Mouse (Mus musculus) mouse trophoblast stem cell (cell line): ENCODE results near the gene Slc2a5.

Experiments
- in situ Hi-C, 2 experiments: fragments of 300-500 bp; cut with MseI, MboI; formaldehyde crosslinking; loops; 2 replicates in 1 of 2; 3 replicates in 1 of 2; pipeline ENCODE4 v1.15.1; 2025

Slc2a5 gene

DNA sequence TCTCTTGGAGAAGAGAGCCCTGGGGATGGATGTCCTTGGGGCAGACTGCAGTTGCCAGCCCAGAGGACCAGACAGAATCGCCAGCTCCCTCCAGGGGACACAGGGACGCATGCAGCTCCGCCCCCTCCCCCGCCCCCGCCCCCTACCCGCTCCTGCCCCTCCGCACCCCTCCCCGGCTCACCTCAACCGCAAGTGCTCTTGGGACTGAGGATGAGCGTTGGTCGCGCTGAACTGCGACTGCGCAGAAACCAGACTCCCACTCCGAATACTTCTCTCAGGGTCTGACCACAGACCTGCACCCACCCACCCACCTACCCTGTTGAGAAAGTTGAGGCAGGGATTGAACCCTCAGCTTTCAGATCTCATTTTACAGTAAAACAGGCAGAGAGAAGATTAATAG lies at the start of gene Slc2a5:
TSS of gene Slc2a5 (plus strand) at position 229 of the 400 bp plus-strand sequence.
- in situ Hi-C loops = no loop called here

DNA sequence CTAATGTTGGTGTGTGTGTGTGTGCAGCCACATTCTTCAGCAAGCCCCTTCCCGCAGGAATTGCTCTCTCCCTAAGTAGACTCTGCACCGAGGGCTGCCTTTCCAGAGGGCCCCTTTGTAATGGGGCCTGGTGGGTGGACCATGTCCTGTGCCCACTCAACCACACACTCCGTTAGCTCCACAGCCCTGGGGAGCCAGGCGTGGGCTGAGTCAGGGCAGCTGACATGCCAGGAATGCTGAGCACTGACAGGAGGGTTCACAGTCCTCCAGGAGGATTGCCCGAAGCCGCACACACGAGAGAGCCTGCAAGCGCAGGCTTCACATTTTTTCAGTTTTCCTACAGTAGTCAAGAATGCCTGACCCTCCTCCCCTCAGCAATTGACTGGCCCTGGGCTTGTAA lies 48.9 kb upstream of the Slc2a5 start:
- in situ Hi-C loops = no loop called here

DNA sequence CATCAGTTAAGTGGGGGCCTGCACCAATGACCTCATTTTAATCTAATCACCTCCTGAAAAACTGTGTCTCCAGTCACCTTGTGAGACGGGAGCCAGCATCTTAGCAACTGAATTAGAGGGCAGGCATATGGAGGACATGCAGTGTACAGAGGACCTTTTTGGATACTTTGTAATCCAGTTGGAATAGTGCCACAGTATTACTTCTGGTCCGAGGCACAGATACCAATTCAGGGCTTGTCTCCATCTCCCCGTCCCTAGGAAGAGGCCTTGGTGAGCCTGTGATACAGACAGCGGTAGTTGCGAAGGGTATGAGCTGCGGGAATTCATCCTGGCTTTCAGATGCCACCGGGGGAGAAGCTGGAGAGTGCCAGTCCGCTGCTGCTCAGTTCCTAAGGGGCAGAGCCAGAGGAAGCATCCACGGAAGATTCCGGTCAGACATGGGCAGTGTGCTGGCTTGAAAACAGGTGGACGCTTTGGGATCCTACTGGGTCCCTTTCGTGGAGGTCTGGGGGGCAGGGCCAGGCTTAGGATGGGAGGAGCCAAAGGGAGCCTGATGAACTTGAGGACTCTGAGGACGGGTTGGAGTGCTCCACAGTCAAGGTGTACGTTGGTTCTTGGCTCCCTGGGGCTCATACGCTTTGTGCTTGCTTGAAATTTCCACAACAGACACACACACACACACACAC lies 46.5 kb upstream of the Slc2a5 start:
- in situ Hi-C loops = no loop called here

DNA sequence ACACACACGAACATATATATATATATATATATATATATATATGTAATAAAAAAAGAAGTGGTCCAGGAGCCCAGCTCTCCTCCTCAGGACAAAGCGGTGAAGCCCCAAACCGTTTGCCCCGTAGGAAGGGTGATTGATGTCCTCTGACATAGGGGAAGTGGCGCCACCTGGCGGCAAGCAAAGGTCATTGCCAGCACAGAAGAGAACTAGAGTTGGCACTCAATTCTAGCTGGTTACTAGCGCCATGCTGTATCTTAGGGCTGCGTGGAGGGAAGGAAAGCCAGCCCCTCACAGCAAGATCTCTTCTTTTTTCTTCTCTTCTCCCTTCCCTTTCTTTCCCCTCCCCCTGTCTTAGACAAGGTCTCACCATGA lies 46.0 kb upstream of the Slc2a5 start:
- in situ Hi-C loops = no loop called here

DNA sequence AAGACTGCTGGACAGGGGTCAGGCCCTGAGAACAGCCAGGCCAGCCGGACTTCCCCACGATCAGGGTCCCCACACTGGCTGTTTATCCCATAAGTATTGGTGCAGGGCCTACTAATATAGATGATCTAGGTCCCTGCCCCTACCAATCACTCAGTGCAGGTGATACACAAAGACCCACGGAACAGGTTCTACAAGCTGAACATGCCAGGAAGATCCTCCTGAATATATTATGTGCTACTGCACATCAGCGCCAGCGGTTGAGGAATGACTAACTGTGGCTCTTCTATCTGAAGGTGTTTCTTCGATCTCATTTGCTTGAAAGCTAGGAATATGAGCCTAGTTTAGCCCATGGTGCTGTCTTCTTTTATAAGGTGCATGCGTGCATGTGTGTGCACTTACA lies 43.7 kb upstream of the Slc2a5 start:
- in situ Hi-C loops = no loop called here

DNA sequence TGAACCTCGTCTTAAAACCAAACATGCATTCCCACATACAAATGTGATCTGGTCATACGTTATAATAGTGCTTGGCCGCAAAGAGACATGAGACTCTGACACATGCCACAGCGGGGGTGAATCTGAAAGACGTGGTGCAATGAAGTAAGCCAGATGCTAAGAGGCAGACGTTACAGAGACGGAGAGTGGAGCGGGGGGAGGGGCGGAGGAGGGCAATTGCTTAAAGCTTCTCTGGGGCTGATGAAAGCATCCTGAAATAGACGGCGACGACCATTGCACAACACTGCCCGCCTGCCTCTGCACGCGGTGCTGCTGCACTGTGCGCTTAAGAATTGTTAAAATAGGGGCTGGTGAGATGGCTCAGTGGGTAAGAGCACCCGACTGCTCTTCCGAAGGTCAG lies 42.9 kb upstream of the Slc2a5 start:
- in situ Hi-C loops = no loop called here

DNA sequence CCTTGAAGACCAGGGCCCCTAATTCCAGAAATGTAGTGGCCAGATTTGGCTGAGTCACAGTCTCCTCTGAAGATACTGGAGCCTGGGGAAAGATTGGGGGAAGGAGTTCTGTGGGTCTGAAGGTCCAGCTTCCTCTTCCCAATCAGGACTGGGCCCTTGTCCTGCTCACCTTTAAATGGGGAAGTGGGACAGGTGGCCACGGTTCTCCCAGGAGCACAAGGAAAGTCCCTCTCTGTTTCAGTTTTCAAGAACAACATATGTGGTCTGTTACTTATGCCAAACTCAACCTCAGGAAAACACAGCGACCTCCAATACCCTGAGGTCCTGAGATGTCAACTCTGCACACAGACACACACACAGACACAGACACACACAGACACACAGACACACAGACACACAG lies 40.4 kb upstream of the Slc2a5 start:
- in situ Hi-C loops = no loop called here

DNA sequence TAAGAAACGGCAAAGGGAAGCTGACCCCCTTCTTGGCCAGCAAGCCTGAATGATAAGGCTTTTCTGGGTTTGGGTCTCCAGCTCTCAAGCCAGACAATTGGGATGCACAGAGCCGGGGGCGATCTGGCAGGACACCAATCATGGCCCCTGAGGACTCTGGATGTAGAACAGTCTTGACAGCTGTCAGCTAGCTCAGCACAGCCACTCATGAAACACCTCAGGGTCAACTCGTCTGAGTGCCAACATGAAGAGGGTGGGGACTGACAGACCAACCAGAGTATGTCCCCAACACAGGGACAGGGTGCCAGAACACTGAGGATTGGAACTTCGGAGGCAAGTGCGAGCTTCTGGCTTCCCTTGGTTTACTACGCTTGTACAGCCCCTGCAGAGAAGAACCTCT lies 39.8 kb upstream of the Slc2a5 start:
- in situ Hi-C loops = no loop called here

DNA sequence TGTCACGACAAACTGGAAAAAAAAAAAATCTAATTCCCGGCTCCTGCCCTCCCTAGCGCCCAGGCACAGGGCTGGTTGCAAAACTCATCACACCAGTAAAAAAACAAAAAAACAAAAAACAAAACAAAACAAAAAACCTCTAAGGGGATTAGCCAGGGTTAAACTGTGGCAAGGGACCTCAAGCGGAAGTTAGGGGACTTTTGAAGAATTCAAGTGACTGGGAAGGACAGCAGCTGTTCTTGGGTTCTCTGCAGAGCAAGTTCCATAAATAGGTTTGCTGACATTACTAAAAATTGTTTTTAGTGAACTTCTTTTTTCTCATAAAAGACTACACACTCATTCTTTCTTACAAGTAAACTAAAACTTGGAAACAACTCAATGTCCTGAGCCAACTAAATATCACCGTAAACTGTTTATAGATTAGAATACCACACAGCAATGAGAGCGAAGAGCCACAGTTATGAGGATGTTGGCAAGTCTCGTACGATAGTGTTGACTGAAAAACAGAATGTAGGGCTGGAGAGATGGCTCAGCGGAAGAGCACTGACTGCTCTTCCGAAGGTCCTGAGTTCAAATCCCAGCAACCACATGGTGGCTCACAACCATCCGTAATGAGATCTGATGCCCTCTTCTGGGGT lies 38.6 kb upstream of the Slc2a5 start:
- in situ Hi-C loops = no loop called here

DNA sequence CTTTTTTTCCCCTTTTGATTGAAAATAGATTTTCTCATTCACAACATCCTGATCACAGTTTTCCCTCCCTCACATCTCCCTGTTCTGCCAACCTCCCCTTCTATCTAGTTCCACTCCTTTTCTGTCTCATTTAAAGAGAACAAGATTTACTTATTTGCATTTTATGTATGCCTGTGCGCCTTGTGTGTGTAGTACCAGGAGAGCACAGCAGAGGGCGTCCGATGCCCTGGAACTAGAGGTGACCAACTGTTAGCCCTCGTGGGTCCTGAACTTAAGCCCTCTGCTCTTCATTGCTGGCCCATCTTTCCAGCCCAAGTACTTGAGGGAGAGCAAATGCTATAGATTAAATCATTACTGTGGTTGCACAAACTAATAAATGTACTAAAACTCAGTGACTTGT lies 33.7 kb upstream of the Slc2a5 start:
- in situ Hi-C loops = no loop called here

DNA sequence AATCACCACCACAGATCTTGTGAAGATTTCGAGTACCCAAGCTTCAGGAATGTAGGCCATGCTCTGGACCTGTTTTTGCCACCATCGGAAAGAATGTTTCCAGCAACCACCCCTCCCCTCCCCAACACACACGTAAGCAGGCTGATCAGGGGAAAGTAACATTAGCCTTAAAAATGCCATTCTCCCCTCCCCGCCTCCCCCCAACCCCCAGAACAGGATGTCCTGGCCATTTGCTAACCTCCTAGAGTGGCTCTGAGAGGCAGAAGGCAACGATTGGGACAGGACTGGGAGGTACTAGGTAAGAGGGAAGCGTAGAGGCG lies 32.3 kb upstream of the Slc2a5 start:
- in situ Hi-C loops = no loop called here

DNA sequence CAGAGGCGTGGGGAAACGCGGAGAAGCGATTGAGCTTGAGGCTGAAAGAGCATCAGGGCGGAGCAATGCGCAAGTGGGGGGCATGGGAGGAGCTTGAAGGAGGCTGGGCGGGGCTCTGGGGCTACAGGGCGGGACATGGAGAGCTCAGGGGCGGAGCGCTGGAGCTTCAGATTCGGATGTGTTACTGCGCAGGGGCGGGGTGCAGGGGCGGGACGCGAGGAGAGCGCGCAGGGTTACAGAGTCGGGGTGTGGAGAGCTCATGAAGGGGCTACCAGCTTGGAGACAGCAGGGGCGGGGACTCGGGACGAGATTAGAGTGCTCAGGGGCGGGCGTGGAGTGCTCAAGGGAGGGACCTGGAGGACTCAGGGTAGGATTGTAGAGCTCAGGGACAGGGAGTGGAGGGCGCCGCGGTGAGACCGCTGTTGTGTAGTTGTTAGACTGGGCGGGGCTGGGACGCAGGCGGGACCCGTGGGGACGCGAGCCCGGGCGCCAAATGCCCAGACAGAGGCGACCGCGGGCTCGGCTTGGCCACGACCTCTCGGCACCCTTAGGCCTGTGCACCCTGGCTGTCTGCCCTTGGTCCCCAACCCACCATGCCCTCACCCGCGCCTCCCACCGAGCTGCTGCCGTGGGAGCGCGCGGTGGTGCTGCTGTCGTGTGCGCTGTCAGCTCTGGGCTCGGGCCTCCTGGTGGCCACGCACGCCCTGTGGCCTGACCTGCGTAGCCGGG lies 31.8 kb upstream of the Slc2a5 start, which contains the start of gene Gpr157:
TSS of gene Gpr157 (plus strand) at position 205 of the 729 bp plus-strand sequence.
- in situ Hi-C loops = no loop called here

DNA sequence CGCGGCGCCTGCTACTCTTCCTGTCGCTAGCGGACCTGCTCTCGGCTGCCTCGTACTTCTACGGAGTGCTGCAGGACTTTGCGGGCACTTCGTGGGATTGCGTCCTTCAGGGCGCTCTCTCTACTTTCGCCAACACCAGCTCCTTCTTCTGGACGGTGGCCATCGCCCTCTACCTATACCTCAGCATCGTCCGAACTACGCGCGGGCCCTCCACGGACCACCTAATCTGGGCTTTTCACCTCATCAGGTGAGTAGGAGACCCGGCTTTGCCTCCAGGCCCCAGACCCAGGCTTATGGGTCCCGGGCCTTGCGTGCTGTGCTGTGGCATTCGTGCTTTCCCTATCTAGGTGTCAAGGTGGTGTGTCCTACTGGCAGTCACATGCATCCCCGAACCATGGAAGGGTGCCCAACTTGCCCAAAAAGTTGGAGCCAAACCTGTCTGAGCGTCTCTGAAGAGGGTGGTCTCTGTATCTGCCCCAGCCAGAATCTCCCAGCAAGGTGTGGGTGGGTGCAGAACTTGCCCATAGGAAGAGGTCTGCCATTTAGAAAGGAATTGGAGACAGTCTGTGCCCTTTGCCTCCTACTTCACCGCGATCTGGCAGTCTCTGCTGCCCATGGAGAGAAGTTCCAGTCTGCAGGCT lies 31.1 kb upstream of the Slc2a5 start:
- in situ Hi-C loops = no loop called here

DNA sequence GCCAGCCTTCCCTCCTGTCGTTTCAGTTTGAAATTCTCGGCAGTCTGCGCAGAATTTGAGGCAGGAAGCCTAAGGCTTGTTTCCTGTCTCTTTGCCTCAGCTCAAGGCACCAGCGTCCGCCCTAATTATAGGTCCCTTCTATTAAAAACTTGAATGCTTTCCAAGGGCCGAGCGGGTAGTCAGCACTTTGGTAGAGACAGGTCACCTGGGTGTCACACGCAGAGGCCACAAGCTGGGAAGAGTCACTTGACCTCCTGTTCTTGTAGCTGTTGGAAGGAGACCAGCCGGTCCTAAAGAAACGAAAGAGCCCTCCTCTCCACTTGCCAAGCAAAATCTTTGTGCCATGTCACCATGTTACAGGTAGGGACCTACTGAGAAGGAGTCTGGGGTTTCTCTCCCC lies 30.0 kb upstream of the Slc2a5 start:
- in situ Hi-C loops = no loop called here

DNA sequence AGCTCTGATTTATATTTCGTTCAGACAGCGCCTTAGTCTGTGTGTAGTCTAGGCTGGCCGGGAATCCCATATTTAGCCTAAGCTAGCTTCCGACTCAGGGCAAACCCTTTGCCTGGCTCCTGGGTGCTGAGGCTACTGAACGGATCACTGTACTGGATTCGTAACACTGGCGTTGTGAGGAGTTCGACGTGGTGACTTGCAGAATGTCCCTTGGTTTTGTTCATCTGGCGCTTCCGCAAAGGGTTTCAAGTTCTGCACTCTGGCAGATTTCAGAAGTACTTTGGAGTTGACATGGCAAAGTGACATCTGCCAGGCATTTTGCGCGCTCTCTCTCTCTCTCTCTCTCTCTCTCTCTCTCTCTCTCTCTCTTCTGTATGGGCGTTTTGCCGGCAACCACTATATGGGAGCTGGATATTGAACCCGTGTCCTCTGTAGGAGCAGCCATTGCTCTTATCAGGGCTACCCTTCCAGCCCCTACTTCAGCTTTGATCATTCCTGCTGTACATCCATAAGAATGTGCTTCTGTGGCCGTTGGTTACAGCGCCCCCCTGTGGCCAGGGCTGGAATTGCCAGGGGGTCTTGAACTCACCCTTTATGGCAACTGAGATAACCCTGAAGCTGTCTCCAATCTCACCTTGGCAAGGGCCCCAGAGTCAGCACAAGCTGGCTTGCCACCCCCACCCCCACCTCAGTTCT lies 27.0 kb upstream of the Slc2a5 start:
- in situ Hi-C loops = loop anchor here (5.0 kb wide), 2 partner anchors 50 to 55 kb away; no protein-coding TSS in a partner anchor

DNA sequence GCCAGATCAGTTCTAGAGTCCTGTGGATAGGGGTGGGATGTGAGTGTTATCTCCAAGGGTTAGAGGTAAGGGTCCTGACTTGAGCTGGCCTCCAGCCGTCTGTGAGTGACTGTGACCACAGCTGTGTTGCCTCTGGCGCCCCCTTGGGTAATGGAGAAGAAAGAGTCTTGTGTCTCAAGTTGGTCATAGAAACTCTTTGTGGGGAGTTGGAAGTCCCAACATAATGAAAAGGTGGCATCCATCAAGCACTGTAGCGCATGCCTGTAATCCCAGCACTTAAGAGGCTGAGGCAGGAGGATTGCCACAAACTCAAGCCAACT lies 26.5 kb upstream of the Slc2a5 start:
- in situ Hi-C loops = loop anchor here (5.0 kb wide), 2 partner anchors 50 to 55 kb away; no protein-coding TSS in a partner anchor

DNA sequence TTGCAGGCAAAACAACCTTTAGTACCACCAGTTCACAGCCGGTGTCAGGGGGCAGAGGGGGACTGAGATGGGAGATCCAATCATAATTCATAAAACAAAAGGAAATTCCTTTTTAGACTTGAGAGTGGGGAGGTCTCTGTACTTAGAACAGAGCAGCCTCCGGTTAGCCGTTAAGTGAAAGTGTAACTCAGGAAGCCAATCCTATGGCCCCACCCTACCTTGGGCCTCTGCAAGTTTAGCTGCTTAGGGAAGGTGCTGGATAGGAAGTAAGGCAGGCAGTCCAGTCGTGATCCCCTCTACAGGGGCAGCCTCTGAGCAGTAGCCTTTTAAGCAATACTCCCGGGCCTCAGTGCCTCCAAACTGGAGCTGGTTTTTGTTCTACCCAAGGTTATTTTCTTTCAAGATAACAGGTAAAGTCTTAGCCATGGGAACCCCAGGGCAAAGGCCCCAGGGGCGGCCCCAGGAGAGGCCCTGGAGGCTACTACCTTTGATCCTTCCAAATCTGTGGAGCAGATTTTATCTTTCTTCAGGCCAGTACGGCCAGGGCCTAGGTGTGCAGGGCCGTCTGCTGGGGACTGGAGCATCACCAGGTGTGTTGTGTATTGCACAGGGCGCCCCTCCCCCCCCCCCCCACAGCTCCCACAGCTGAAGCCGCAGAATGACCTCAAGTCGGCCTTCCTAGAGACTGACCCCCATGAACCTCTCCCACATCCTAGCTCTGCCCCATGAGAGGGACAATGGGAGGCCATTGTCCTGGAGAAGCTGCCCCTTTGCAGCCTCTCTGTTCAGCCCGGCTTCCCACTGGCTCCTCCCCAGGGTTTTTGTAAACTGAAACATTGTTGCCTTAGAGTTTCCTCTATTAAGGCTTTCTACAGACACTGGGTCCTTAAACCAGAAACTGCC lies 25.3 kb upstream of the Slc2a5 start:
- in situ Hi-C loops = loop anchor here (5.0 kb wide), 2 partner anchors 52 to 57 kb away; no protein-coding TSS in a partner anchor

DNA sequence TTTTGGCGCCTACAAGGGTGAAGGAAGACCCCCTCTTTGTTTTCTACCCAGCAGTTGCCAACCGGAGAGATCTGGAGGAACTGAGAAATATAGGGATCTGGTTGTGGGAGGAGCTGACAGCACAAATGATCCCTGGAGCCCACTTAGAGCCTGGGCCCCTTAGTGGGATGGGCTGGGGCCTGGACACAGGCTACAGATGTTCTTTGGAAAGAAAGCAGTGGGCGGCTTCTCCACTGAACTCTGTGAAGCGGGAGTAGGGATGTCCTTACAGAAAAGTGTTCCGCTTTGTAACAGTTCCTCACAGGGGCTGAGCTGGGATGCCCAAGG lies 24.7 kb upstream of the Slc2a5 start:
- in situ Hi-C loops = loop anchor here (5.0 kb wide), 2 partner anchors 52 to 57 kb away; no protein-coding TSS in a partner anchor

DNA sequence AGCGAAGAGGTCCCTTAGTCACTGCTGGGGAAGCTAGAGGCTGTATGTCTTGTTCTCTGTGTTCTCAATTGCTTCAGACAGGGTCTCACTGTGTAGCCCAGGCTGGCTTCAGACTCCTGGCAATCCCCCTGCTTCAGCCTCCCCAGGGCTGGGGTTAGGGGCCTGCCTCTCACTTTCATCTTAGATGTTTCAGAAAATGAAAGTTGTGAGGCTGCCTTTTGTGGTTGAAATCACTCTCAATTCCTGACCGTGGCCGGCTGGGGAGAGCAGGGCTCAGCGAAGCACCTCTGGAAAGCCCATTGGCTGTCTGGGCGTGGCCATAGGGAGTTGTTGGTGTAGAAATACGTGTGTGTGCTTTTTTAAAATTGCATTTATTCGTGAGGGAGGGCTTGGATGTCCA lies 22.8 kb upstream of the Slc2a5 start:
- in situ Hi-C loops = no loop called here

DNA sequence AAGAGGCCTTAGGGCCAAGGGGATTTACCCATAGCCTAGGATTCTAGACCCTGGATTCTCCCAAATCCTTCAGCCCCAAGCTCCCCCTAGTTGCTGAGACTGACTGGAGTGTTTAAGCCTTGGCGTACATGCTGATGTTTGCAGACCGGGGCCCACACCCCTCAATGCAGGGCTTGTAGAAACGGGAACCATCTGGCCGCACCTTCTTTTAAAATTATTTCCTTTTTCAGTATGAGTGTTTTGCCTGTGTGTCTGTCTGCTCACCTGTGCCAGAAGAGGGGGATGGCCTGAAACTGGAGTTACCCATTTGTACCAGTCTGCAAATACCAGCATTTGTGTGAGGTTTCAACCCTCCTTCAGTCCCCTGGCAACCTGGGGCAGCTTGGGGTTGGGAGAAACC lies 21.2 kb upstream of the Slc2a5 start:
- in situ Hi-C loops = no loop called here

DNA sequence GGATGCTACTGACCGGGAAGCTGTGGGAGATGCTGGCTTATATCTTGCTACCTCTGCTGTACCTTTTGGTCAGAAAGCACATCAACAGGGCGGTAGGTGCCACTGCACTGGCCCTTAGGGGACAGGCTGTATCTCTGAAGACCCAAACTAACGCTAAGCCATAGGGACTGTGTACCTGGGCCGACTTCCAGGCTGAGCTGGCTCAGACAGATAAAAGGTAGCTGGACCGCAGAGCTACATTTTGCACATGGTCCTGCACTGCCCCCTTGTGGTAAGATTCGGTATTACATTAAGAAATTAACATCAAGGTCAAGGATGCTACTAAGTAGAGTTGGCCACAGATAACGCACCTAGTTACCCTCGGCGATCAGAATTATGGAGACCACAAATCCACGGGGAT lies 20.2 kb upstream of the Slc2a5 start:
- in situ Hi-C loops = no loop called here
